Mouse (Mus musculus): Measurements from ENCODE around the gene Faim2. TPM values are rescaled to one million over a fixed set of nuclear protein-coding genes. Genes with fewer than 3 reads are reported as not detected.

Gene Faim2
- total RNA-seq, 4 experiments from 2014 or later = 33.7 to 54.7 (median 43.2) TPM

DNA sequence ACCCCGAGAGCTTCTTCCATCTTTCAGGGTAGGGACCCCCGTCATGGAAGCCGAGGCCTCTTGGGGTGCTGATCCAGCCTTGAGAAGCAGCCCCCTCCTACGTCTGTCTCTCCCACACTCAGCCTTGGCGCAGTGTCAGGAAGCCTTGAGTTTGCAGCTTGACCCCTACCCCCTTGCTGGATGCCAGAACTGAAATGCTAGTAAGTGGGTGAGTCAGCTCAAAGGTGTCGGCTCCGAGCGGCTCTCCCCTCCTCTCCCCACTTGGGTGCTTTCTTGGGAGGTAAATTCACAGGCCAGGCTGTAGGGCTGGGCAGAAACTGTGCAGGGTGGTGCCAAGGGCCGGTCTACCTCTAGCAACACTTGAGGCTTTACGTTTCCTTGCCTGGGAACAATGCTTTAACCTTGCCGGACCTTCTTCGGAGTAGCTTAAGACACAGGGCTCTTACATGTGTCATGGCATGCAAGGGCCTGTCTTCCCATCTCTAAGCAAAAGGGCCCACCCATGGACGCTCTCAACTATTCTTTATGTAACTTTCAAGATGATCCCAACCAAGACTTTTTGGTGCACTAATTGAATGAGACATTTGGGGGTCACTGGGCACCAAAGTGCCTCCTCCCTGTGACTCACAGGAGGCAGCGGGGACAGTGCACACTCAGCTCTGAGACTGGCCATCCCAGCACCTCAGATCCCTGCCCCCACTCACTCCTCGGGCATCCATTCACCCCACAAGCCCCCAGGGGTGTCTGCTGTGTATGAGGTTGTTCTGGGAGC is 22.5 kb downstream of the Faim2 start:
- peak; percentile 32 for DNase-seq

DNA sequence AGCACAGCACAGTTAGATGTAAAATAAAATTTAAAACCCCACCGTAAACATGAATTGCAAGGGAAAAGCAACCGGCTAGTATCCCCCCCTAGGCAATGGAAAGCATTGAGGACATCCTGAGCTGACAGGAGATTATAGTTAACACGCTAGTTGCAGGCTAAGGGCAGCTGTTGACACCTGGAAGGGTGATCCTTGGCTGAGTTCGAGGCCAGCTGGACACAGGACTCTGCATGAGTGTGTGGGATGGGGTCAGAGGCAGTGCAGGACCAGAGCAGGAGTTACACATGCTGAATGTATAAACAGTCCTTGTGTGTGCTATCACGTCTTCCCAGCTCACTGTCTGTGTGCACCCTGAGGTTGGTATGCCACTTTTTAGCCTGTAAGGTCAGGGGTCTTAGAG is 24.7 kb downstream of the Faim2 start:
- DNase-seq = no peak

DNA sequence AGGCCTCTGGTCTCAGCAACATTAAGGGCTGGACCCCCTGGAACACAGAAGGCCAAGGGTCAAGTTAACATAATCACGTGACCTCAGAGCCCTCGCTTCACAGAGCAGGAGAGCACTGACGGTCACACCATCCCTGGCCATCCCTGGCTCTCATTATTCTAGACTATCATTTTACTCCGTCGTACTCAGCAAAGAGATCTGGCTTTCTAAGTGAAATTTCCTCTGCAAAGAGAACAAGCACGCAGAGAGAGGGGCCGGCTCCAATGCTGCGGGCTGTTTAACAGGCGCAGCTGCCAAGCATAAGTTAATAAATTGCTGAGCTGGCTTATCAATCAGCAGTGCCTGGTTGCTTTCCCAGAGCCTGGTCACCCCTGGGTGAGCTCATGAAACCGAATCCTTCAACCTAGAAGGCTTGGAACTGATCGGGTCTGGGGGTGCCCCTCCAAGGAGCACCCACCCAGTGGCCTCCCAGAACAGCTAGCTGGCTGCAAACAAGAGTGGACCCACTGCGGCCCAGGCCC is 25.6 kb downstream of the Faim2 start:
- no peak for DNase-seq

DNA sequence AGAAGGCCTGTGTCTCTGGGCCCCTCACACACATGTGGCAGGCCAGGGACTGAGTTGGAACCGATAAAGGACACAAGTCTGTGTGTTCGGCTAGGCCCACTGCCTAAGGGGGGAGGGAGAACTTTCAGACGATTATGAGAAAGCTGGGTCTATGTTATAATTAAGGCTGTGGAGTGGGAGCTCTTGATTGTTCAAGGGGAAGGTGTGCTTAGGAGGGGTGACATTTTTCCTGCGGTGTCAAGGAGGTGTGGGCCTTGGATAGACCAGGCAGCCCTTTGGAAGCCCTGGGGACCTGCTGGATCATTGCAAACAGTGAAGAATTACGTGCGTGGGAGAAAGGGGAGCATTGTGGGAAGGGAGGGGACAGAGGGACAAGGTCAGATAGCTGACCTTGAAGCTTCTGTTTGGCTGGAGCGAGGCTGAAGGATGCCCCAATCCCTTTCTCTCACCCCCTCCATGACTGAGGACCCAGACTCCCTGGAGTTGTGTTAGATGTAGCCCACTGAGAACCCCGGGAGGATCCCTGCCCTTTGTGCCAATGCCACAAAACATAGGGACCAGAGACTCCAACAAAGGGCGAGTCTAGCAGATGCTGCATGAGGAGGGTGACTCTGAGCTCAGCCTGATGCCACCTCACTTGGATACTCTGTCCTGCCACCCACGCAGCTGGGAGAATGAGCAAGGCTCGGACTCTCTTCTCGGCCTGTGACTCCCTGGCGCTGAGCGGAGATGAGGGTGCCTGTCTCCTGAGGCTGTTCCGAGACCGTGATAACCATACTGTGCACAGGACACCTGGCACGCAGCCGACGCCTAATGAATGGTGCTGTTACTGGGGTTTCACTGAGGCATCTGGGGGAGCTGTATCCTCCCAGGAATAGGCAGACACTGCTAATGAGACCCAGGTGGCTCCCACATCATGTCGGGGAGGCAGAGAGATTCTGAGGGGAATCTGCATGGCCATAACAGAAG is 26.4 kb downstream of the Faim2 start:
- DNase-seq = peak; percentile 28

DNA sequence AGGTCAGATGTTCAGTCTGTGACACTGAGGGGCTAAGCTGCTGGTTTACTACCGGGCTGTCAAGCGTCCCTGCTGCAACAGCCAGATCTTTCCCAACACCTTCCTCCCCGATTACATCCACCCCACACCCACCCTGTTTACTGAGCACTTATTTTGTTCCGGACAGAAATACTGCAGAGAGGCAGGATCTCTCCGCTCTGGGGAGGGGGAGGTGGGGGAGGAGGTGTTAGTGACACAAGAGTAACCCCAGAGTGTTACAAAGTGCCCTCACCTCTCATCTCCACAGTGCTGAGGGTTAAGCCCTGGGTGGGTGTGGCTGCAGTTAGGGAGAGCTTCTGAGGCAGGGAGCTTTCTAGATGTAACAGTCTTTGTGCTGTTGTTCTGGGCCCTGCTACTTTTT is 27.6 kb downstream of the Faim2 start:
- no peak for DNase-seq

DNA sequence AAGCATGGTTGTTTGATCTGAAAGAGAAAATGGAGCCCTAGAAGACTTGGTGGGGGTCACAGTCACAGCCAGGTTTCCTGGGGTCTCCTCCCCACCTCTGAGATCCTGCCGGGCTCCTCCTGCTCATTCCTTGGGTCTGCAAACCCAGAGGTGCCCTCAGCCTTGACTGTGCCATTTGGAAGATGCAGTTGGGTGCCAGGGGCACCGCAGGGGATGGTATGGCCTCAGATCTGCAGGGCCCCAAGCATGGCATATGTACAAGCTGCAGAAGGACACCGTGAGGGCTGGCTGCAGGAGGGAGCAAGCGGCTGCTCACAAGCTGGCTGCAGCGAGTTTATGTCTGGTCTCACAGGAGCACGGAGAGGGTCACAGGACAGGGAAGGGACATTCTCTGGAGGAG is 28.2 kb downstream of the Faim2 start:
- DNase-seq = no peak

DNA sequence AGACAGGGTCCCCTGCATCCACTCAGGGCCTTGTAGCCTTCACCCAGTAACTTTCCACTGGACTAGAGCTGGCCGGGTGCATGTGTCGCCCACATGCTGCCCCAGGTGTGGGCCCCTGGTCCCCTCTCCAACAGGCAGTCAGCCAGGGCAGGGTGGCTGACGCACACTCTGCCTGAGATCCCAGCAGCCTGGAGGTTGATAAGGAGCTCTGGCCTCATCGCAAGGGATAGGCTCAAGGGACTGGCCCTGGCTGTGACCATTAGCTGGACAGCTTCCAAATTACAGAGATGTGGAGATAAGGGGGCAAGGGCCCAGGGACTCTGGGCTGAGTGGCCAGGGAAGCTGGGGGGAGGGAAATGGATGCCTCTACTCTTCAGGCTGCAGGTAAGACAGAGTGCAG is 29.2 kb downstream of the Faim2 start:
- peak; percentile 83 for DNase-seq

DNA sequence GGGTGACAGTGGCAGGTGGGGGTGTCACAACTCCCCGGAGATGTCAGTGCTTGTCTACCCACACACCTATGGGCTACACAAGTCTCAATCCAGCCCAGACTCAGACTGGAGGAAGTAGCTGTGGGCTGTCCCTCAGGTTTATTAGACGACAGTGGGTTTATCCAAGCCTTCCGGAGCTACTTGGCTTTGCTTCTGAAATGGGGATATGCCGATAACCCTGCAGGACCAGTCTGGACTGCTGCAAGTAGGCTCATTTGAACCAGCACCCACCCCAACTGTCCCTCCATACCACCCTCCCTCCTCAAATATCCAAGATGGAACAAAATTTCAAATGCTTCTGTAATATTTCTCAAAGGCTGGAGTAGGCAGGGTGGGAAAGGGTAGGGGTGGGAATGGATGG is 29.6 kb downstream of the Faim2 start:
- no peak for DNase-seq

DNA sequence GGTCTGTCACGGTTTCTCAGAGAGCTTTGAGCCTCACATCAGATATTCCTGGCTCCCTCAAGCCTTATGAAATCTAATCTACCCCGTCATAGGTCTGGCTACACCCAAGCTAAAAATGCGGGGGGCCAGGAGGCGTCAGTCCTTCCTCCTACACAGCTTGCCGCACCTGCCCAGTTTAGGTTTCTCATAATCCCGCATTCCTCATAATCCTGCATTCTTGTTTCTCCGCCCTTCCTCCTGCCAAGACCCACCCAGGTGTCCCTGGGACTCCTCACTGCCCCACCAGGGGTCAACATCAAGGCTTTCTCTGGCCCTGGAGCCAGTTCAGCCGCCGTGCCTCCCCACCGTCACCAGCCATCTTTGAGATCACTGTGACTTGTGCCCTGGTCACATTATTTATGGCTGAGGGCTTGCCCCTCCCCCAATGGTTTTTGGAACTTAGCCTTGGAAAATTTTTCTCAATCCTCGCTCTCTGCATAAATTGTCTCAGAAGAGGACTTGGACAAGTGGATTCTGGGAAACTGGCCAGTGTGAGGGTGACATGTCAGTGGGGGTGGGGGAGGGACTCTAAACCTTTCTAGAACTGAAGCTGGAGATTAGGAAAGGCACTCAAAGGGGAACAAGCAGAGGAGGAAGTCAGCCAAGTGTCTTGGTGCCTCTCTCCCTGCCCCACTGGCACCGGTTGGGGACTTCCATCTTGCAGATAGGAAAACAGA is 30.3 kb downstream of the Faim2 start:
- DNase-seq = peak; percentile 77

DNA sequence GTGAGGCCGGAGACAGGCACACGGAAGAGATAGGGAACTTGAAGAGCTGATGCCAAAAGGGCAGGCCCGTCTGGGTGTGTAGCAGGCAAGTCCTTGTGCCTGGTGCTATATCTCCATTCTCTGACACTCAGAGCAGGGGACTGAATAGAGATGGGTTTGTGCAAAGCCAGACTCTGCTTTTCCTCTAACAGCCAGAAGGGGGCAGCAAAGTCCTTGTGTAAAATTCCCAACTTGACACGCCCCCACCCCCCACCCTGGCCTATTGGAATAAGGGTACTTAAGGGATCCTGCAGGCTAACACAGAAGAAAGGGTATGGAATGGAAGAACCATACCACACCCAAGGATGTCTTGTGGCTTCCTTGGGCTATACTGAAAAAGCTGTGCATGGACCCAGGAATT is 30.9 kb downstream of the Faim2 start:
- DNase-seq = no peak

DNA sequence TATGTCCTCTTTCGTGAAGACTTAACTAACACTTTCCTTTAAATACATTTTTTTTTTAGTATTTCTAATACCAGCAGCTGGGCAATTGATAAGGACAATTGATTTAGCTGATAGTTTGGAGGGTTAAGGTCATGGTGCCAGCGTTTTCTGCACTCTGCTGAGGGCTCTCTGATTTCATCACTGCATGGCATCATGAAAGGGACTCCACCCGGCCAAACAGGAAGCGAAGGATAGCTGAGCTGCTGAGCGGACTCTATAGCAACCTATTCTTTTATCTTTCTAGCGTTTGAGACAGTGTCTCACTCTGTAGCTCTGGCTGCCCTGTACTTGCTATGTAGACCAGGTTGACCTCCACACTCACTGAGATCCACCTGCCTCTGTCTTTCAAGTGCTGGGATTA is 43.2 kb downstream of the Faim2 start:
- DNase-seq = no peak

DNA sequence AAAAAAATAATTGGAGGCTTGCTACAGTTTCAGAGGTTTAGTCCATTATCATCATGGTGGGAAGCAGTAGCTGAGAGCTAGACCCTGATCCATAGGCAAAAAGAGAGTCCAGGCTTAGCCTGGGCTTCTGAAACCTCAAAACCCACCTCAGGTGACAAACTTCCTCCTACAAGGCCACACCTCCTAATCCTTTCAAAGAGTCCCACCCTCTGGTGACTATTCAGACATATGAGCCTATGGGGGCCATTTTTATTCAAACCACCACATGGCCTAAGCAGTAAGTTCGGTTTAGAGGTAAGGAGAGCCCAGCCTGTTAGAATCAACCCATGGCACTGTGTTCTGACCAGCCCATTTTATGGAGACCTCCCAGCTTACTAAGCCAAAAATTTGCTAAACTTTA is 52.2 kb downstream of the Faim2 start:
- no peak for DNase-seq

DNA sequence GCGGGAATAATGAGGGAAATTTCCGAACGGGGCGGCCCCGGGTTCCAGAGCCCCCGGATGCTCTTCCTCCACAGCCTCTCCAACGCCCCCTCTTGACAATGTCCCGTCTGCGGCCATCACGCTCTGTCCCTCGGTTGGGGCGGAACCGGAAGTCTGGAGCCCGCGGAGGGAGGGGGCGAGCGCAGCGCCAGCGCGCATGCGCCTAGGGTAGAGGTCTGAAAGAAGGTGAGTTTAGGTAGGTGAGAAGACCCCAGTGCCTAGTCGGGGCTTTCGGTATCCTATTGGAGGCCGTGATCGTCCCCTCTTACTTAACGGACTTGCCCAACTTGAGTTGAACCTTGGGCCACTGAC is 53.4 kb downstream of the Faim2 start, which contains the start of gene Bcdin3d:
Gene Bcdin3d (minus strand): TSS at position 155 of the 351 bp plus-strand sequence.
- DNase-seq = peak; percentile 85

DNA sequence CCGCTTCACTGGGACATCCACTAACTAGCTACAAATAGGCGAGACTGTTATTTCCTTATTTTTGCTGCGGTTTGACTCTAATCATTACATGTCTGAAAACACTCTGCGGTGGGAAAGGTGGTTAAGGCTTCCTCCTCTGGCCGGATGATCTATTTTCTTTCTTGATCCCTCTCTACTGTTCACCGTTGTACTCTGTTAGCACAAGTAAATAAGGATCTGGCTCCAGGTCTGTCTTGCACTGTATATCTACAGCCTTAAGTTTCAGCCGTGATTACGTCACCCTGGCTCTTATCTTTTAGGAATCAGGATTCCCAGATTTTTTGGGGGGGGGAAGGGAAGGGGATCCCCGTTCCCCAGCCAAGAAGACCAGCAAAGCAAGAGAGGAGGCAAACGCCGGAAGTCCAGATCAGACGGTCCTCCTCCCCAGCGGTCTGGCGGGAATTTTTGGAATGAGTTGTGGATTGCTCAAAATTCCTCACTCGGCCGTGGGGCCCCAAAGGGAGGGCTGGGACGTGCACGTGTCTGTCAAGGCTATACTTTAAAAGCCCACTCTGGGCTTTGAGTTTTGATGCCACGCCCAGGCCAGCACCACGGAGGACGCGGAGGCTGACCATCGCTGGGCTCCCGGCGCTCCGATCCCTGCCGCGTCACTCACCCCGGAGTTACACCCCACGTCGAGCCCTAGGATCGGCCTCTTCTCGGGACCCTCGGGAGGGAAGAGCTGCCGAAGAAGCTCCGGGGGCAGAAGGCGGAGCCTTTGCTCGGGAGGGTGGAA is 54.0 kb downstream of the Faim2 start:
- DNase-seq = peak; percentile 61

DNA sequence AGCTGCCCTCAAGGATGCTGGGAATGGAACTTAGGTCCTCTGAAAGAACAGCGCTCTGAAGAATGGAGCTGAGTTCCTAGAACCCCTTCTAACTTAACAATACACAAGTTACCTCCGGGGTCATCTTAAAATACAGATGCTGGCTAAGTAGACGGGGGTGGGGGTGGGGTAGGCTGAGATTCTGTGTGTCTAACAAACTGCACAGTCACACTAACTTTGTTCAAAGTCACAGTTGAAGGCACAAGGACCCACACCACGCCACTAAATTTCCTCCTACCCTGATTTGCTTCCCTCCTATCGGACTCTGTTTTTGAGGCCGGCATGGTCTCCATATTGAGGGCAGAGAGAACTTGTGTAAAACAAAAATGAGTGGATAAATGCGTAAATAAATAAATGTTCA is 55.0 kb downstream of the Faim2 start:
- DNase-seq = no peak

DNA sequence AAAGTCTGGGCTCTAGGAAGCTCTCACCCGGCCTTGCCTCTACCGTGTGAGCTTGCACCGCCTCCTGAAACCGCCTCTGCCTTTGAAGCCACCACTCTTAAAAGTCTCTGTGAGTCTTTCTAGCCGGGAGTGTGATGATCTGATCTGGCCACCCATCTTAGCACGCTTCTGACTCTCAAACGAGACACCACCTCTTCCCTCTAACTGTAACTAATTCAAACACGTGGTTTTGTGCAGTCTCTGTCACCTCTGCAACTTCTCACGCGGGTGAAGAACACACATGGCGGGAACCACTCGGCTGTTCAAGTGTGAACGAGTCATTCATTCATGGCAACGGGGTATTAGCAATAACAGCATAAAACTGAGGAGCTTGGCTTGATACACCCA is 56.3 kb downstream of the Faim2 start:
- no peak for DNase-seq

DNA sequence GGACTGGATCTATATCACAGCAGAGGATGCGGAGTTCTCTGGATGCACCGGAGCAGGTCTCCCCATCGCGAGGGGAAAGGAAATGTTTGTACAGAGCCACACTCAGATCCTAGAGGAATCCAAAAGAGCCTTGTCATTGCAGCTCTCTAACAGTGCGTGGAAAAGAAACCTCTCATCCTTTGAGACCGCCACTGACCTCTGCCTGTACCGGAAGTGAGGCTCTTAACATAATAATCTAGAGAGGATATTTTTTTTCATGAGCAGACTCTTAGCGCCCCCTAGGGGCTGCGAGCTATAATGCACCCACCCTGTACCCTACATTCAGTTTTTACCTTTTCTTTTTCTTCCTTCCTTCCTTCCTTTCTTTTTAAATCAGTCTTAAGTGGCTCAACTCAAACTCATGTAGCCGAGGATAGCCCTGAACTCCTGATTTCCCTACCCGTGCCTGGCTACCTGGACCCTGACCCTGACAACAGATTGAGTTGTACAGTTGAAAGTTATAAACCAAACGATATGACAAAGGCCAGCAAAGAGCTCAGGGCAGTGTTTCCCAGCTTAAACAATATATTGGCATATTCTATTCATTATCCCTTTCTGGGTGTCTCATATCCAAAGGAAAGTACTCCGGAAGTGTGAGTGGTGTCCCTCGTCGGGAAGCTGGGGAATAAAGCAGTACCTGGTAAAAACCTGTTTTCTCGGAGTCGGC is 56.8 kb downstream of the Faim2 start:
- DNase-seq = no peak

DNA sequence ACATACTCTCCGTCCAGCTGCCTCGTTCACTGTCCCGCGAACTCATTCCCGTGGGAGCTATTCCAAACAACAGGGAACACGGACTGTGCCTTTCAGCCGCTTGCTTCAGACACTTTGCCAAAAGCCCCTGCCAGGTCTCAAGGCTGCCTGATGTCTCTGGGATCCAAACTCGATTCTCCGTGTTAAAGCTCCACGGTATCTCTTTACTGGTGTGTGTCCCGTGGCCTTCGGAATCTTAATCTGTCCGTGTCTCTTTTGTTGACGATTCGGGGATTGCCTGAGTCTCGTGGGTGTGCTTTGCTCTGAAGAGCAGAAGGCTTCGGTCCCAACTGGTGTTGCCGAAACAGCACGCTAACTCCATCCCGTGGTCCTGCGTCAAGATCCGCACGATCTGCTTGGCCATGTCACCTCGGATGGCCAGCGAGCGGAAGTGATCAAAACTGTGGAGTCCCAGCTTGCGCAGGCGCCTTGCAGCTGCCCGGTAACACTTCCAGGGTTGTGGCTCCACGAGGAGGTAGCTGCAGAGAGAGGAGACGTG is 57.7 kb downstream of the Faim2 start:
- no peak for DNase-seq

DNA sequence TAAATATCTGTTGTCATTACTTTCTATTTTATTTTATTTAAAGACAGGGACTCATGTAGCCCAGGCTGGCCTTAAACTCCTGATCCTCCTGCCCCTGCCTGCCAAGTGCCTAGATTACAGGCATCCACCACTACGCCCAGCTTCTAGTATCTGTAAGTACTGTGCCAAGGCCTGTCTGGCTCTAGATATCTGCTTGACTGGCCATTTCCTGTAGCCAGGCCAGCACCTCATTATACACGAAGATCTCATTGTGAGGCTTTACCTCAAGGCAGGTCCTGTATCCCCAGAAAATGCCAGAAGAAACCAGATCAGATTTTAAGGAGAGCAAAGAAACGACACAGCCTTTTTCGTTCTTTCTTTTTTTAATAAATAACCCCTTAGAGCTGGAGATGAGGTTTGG is 58.2 kb downstream of the Faim2 start:
- DNase-seq = no peak

DNA sequence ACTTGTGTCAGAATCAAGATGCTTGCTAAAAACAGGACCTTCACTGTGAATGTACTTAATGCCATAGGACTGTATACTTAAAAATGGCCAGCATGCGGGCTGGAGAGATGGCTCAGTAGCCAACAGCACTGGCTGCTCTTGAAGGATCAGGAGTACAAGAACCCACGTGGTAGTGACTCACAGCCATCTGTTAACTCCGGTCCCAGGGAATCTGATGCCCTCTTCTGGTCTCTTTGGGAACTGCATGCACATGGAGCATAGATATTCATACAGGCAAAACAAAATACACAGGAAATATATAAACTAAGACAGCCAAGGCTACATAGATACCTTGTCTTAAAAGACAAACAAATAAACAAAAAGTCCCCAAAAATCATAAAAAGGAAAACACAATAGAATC is 58.9 kb downstream of the Faim2 start:
- peak; percentile 79 for DNase-seq

DNA sequence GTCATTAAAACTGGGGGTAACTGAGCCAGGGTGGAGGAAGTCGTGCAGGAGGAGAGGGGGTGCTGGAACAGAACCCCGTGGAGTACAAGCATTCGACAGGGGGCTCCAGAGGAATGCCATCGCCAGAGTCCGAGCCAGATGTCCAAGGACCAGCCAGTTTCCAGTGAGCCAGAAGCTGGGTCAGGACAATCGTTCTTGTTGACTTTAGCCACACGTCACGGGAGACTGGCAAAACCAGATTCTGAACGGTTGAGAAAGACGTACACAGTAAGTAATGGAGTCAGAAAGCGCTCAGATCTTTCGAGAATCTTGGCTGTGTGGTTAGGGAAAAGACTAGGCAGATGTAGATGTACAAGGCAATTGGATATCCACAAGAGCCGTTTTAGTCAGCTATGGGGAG is 64.8 kb downstream of the Faim2 start:
- no peak for DNase-seq

Measured in adrenal gland, adult 8-10 months (tissue).